Mouse (Mus musculus): ENCODE data around the gene Lhfpl3. TPM values are rescaled to one million over a fixed set of nuclear protein-coding genes. Genes with fewer than 3 reads are reported as not detected.
A peak's percentile ranks its signal among the peaks of the same experiment; 100 is the strongest.

The Lhfpl3 gene
- total RNA-seq, 2 experiments from 2014 or later, result 16.2 to 19.1 TPM

DNA sequence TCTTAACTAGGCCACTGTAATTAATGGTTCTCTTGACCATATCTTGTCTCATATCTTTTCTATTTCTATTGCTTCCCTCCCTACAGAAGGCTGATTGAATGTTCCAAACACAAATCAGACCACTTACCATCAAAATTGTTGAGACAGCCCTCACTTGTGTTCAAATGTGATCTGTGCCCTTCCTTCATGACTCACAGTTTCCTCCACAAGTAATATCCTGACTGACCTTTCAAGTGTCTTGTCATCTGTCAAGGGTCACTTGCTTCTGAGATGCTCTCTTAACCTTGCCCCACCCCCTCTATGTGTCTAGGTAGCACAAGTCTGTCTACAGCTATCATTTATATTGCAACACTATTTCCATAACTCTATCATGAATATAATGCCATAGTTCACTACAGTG lies 154.1 kb downstream of the Lhfpl3 start:
- no peak for DNase-seq (ENCODE audit: low spot score in 2 of 2)
- intact Hi-C loops (cut with DNase I), result no loop called here

DNA sequence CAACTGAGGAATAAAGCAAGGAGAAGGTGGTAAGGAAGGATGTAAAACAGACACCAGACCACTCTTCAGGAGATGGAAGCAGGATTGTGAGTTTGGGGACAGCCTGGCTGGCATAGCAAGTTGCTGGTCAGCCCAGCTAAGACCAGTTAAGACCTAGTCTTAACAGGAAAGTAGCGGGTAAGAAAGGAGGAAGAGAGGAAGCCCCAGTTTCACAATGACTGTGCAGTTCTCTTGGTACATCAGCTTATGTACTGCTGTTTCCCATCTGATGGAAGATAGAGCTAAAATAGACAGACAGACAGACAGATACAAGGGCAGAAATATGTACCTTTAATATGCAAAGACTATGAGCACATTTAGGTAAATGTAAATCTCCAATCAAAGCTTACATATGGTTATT lies 171.3 kb downstream of the Lhfpl3 start:
- no peak for DNase-seq (ENCODE audit: low spot score in 2 of 2)
- intact Hi-C loops (cut with DNase I), result no loop called here

DNA sequence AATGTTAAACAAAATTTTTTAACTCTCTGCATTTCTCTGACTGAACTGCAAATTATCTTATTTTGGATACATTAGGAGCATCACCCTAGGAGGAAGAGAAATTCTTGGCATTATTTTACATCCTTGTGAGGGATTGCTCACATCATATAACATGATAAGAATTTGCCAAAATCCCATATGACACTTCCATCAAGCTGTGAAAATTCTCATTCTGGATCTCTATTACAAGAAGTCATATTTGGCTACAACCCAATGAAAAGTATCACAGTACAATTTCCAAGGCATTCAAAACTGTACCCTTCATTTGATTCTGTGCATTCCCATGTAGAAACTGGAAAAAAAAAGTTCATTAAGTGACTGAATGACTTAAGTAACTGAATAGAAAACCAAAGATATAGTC lies 180.3 kb downstream of the Lhfpl3 start:
- intact Hi-C loops (cut with DNase I), result no loop called here
- no peak for DNase-seq (ENCODE audit: low spot score in 2 of 2)

DNA sequence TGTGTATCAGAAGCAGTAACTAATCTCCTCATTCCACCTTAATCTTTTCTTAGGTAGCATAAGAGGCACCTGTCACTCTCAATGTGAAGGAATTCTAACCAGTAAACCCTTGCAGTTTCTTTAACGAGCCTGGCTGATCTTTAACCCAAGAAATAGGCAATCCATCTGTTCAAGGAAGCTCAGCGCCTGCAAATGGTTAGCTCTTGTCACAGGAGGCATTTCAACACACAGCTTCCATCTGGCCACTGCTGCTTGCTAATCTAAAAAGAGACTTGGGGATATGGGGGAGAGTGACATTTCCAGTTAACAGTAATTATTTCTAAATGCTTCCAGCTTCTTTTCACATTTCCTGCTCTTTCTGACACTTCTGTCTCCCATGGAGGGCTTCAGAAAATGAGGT lies 182.9 kb downstream of the Lhfpl3 start:
- no peak for DNase-seq (ENCODE audit: low spot score in 2 of 2)
- intact Hi-C loops (cut with DNase I), result no loop called here

DNA sequence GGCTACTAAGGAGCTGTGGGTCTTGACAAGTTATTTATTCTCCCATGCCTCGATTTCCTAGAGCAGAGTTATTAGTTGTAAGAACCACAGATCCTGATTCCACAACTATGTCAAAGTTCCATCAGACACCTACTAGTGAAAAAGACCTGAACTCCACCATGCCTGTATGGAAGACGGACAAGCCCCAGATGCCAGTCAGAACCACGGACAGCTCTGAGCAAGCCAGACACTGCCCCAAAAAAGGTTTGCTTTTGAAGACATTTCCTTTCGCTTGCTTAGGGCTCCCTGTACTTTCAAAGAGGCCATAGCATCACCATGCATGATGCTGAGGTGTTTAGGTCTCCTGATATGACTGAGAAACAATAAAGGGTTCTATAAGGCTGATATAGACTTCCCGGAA lies 197.4 kb downstream of the Lhfpl3 start:
- no peak for DNase-seq (ENCODE audit: low spot score in 2 of 2)
- intact Hi-C loops (cut with DNase I), result no loop called here

DNA sequence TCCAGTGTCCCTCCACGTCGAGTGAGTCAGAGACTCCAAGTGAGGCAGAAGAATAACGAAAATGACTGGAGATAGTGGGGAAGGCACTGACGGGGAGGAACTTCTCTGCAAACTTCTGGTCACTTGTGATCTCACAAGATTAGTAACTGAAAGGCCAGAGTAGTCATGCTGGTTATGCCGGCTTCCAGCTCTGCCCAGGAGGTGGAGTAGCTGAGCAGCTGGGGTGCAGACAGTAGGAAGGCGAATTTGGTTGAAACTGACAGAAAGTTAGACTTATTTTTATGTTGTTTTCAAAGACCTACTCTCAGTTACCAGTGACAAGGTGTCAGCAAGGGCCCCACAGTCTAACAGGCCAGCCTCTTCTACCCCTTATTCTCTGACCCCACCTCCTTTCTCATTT lies 217.4 kb downstream of the Lhfpl3 start:
- no peak for DNase-seq (ENCODE audit: low spot score in 2 of 2)
- intact Hi-C loops (cut with DNase I), result no loop called here

DNA sequence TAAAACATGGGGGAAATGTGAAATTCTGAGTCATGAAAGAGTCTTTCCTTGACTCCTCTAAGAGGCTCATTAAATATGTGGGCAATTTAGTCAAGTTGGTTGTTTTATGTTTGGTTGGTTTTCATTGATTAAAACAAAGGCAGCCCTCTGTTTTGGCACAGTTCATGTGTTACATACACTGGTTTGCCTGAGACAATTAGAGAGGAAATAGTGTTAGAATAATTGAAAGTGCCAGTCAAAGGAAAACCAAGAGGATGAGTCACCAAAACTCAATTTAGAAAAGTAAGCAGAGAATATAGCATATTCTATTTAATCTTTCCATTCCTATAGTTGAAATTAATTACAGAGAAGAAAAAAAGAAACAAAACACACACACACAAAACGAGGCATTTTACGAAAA lies 240.9 kb downstream of the Lhfpl3 start:
- intact Hi-C loops (cut with DNase I), result no loop called here

DNA sequence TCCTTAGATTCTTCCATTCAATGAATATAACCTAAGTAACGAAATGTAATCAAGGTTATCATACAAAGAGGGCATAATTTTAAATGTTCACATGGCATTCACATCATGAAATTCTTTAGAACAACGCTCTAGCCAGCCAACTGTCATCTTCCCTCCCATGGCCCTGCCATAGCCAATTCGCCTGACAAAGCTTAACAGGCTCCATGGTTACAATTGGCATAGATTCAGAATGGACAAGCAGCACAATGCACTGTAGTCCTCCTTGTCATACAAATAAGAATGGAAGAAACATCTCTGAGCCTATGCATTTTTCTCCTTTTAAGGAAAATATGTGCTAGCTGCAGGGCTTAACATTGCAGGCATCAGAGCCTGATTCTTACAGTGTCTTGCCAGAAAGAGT lies 254.0 kb downstream of the Lhfpl3 start:
- intact Hi-C loops (cut with DNase I), result no loop called here
- DNase-seq (ENCODE audit: low spot score in 2 of 2), result no peak

More for the DNA sequence above, 240.9 kb downstream of the Lhfpl3 start:
- no peak for DNase-seq (ENCODE audit: low spot score in 2 of 2)

DNA sequence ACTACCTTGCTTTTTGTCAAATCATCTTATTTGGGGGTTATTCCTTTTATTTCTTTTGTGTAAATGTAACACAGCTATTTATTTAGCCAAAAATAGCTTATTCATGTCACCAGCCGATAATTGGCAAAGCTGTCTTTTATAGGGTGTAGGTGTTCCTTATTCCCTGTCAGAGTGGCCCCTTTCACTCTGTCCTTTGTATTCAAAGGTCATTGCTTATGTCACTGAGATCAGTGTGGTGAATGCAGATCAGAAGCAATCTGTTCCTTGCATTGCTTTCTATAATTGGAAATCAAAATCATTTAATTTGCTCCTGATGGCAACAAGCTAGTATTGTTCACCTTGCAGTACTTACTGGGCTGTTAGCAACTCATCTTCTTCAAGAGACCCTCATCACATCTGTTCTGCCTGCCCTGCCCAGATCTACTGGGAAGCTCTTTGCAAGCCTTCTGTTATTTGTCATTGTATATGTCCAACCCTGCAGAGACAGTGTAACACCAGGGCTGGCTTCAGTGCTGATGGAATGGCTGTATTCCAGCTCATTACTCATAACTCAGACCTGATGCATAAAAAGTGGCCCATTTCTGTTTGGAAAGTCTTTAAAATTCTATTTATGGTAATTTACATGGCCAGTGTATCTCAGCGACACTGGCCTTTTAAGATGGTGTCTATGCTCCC lies 257.4 kb downstream of the Lhfpl3 start:
- intact Hi-C loops (cut with DNase I), result no loop called here
- DNase-seq (ENCODE audit: low spot score in 2 of 2), result no peak

DNA sequence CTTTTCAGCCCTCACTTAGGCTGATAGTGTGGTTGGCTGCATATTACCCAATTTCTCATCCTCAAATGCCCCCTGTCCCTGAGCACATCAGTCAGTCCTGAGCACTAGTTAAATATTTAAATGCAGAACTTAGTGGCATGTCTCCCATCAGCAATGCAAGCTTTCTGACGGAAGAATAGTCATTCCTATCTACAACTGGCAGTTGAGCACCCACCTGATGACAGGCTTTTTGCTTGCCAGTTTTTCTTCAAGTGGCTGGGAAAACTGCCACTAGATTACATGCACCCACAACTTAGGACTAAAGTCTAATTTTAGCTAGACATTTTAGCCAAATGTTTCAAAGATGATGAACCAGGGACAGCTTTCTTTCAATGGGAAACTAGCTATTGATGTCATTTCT lies 260.3 kb downstream of the Lhfpl3 start:
- no peak for DNase-seq (ENCODE audit: low spot score in 2 of 2)
- intact Hi-C loops (cut with DNase I), result no loop called here

DNA sequence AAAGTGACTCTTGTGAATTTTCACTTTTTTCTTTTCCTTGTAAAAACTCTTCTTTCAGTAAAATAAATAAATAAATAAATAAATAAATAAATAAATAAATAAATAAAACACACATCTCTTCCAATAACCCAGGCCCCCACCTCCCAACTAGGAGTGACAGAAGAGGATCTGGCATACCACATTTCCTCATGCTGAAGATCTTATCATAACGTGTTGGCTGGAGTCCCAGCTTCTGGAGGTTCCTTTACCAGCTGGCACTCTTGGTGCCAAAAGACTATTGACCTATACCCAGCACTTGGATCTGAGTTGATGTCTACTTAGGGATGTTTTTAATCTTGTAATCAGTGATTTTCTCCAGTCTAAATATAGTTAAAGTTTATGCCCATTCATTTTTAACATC lies 264.6 kb downstream of the Lhfpl3 start:
- intact Hi-C loops (cut with DNase I), result no loop called here
- DNase-seq (ENCODE audit: low spot score in 2 of 2), result no peak

DNA sequence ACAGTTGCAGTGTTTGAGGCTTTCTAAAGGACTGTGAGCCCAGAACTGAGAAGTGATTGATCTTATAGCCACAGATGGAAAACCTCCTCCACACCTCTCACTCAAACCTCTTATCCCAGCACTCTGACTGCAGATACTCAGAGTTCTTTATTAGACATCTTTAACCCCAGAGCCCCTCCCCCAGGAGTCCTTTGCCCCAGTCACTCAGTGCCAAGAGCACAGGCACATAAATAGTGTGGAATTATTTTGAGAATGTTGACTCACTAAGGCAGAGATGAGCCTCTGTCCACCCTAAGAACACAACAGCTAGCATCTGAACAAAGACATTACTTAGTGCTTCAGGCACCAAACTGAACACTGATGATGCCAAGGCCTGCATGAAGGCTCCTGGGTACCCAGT lies 268.1 kb downstream of the Lhfpl3 start:
- intact Hi-C loops (cut with DNase I), result no loop called here
- no peak for DNase-seq (ENCODE audit: low spot score in 2 of 2)

DNA sequence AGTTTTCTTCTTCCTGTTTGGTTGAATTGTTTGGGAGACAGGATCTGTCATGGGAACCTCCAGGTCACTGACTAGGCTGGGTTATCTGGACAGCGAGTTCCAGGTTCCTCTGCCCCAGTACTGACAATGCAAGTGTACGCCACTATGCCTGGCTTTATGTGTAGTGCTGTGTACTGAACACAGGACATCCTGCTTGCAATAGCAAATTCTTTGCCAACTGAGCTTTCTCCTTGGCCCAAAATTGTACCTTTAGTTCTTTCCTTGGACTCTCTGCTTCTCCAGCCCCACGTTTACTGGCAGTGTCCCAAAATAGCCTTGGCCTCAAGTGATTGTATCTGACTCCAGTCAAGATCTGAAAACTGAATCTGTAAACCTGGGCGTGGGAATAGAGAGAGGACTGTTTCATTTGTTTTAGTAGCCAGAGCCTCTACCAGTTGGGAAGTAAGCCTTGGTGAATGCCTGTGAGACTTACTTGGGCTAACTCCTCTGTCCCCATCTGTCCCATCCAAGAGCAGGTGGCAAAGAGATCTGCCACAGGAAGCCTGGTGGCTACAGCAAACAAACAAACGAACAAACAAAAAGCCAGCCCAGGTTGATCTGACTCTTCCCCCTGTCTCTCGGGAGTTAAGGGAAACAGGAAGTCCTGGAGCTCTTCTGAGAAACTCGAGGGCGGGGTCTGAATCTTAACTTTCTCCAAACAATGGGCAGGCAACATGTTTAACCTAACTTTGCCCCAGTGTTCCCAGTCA lies 269.9 kb downstream of the Lhfpl3 start:
- intact Hi-C loops (cut with DNase I), result no loop called here
- no peak for DNase-seq (ENCODE audit: low spot score in 2 of 2)

DNA sequence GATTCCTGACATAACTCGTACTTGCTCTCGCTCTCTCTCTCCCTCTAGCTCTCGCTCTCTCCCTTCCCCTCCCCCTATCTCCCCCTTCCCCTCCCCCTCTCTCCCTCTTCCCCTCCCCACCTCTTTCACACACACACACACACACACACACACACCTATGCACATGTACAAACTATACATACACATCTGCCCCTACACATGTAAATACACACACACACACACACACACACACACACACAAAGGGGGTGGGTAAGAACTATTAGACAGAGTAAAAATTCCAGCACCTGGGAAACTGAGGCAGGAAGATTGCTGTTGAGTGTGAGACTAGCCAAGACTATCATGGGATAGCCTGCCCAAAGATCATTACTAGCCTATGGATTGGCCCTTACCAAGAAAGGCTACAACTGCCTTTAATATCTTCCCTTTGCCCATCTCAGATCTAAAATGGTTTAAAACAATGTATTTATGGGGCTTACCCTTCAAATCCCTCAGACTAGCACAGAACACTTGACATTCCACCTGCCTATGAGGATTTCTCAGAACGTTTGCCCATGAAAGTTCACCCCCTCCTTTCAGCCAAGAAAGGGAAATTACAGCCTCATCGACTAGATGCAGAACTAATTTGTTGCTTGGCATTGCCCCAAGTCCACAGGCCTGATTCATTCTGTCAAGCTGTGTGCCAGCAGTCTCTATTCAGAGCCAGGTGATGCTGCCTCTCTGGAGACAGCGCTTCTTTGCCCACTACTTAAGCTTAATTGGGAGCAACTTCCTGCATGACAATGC lies 289.3 kb downstream of the Lhfpl3 start:
- peak in 1 of 2 experiments; percentile 19 for DNase-seq (ENCODE audit: low spot score in 2 of 2)
- intact Hi-C loops (cut with DNase I), result no loop called here

DNA sequence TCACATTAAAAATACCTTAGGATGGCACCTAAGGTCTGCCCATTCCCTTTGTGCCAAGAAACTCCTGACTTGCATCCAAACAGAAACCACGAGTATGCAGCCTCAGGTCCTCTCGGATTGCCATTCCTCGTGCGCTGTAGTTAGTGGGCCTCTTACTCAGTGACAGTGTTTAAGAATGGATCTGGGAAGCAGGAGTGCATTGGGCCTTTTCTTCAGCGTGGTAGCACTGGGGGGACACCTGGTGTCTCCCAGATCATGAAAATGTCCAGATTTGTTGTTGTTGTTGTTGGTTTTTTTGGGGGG lies 289.8 kb downstream of the Lhfpl3 start:
- no peak for DNase-seq (ENCODE audit: low spot score in 2 of 2)
- intact Hi-C loops (cut with DNase I), result no loop called here

DNA sequence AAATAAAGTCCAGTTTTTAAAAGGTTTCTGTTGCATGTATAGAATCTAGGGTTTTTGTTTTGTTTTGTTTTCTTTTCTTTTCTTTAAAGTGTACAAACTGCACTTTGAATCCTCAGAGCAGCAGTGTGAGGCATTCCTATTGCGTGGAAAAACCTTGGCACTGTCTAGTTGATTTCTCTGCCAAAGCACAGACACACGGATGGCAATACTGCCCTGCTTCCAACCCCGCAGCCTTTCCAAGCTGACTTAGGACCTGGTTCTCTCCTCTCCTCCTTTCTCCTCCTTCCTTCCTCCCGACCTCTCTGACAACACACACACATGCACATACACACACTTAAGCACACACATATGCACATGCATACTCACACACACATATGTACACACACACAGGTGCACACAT lies 294.6 kb downstream of the Lhfpl3 start:
- intact Hi-C loops (cut with DNase I), result no loop called here

DNA sequence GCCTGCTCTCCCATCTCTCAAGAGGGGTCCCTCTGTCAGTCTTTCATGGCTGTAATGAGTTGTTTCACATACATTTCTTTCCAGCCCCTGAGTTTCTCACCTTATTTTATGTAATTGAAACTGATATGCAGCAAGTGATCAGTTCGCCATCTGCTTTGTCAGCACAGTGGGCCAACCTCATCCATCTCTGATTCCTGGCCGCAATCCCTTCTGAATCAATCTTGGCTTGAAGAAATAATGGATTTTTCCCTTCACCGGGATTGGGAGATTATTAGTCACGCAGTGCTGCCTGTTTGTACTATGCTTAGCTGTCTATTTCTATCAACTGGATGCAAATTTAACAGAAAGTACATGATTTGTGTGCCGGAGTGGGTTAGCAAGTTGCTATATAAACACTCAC lies 297.0 kb downstream of the Lhfpl3 start:
- intact Hi-C loops (cut with DNase I), result no loop called here
- no peak for DNase-seq (ENCODE audit: low spot score in 2 of 2)

More for the DNA sequence above, 294.6 kb downstream of the Lhfpl3 start:
- DNase-seq (ENCODE audit: low spot score in 2 of 2), result no peak

DNA sequence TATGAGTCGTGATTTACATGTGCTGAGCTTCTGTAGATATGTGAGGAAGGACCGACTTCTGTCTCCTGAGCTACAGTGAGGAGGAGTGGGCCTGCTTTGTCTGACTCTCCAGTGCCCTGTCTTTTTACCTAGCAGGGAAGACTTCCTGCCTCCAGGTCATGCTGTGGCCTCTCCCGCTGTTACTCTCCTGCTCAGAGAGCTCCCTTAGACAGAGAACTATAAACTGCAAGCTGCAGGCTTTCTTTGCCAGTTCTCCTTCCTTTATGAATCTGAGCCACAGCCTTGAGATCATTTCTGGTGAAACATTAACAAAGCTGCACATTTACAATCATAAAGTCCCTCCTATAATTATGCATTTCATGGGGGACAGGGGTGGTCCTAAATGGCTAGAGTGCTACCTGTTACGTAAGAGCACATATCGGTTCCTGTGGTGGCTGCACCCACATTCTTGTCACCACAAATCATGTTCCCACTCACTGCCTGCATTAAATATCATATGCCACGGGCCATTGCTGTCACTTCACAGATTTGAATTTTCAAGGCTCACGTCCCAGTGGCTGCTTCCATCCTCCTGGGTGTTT lies 303.3 kb downstream of the Lhfpl3 start:
- intact Hi-C loops (cut with DNase I), result no loop called here
- DNase-seq (ENCODE audit: low spot score in 2 of 2), result no peak

DNA sequence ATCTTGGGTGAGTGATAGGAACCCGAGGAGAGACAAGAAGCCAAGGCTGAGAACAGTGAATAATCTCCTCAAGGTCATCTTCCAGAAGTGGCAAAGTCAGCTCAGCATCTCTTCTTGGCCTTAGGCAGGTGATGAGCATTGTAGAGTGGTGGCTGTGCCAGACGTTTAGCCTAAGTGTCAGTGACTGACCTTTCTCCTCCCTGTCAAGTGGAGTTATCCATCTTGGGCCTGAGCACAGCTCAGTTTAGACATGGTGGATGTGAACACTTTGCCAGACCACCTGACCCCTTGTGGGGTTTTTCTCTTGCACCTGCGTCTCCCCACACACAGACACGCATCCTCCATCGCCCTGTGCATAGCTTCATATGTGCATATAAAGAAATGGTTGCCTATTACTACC lies 305.6 kb downstream of the Lhfpl3 start:
- no peak for DNase-seq (ENCODE audit: low spot score in 2 of 2)
- intact Hi-C loops (cut with DNase I), result no loop called here

DNA sequence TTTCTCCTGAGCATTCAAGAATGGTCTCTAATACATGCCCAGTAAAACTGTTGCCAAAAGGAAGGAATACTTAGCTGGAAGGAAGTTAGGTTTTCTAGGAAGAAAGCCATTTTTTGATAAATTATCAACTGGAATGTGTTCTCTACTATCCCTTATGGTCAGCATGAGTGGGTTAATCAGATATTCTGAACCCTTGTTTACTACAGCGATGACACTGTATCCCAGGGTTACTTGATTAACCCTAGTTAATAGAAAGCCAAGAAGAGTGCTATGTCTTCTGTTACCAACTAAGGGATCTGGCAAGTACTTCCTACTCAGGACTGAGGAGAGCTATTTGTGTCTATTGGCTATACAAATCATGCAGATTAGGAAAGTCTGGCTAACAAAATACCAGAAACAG lies 349.0 kb downstream of the Lhfpl3 start:
- intact Hi-C loops (cut with DNase I), result no loop called here
- DNase-seq (ENCODE audit: low spot score in 2 of 2), result no peak

DNA sequence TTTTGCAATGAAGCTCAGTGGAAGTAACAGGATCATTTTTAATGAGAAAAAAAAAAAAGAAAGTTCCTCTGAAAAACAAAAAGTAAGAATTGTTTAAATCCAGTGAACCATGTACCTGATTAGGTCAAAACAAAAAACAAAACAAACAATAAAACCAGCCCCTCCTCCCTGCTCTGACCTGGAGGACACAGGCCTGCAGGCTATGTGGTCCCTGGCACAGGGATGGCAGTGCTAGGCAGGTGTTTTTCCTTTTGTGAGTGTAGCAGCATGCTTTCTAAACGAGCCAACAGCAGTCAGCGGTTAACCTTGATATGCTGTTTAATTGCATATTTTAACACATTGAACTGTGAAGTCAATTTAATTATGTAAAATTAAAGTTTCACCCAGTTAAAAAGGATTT lies 360.7 kb downstream of the Lhfpl3 start:
- intact Hi-C loops (cut with DNase I), result no loop called here
- no peak for DNase-seq (ENCODE audit: low spot score in 2 of 2)
